Mouse (Mus musculus): ENCODE results near the gene Mreg.

DNA sequence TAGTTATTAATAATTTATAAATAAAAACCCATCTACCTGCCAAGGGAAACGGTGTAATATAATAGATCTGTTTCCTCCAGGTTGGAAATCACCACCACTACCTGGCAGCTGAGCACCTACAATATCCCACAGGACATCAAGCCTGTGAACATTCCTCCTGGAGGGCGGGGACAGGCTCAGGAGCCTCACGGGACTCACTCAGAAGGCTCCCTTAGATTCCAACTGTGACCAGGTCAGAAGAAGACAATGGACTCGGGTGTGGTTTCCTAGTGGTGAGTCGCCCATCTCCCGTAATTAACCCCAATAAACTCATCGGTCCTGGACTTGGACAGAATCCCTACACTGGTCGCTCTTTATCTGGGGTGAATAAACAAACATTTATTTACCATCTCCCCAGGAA is 39.3 kb downstream of the Mreg start:
- TF ChIP-seq IRF4 (IDR thresholded peaks at IDR 0.05; ENCODE audit: low read depth, low read length): no peak
- no peak for TF ChIP-seq PAX5 (IDR thresholded peaks at IDR 0.05; ENCODE audit: low read length)
- no peak for TF ChIP-seq BHLHE40 (IDR thresholded peaks at IDR 0.05; ENCODE audit: low read depth, low read length)
- TF ChIP-seq CTCF (conservative IDR thresholded peaks at IDR 0.05 in 1 of 2, IDR thresholded peaks at IDR 0.05 in 1 of 2; ENCODE audit: low read depth in 2 of 2, low read length in 2 of 2): no peak
- no peak for TF ChIP-seq EP300 (IDR thresholded peaks at IDR 0.05; ENCODE audit: low read length)
- no peak for TF ChIP-seq GABPA (IDR thresholded peaks at IDR 0.05; ENCODE audit: insufficient replicate concordance, low read depth, low read length)
- no peak for TF ChIP-seq MAFK (IDR thresholded peaks at IDR 0.05; ENCODE audit: insufficient replicate concordance, low read length)
- TF ChIP-seq POLR2A (IDR thresholded peaks at IDR 0.05; ENCODE audit: low read depth, low read length): no peak
- no peak for TF ChIP-seq ZC3H11A (IDR thresholded peaks at IDR 0.05; ENCODE audit: low read depth, low read length)
- no peak for TF ChIP-seq E2F4 (IDR thresholded peaks at IDR 0.05; ENCODE audit: insufficient replicate concordance, low read depth, low read length)
- no peak for TF ChIP-seq ETS1 (conservative IDR thresholded peaks at IDR 0.05; ENCODE audit: low read depth, low read length)

All from CH12.LX (cell line).